Mouse (Mus musculus): Measurements from ENCODE around the gene Skint5. TPM values are rescaled to one million over a fixed set of nuclear protein-coding genes. Genes with fewer than 3 reads are reported as not detected.
"Not testable (repeated sequence)": the region's sequence is repeated elsewhere in the genome, so short reads cannot be mapped to it uniquely, and the experiment has no call there.

Skint5 gene
- polyA plus RNA-seq (2015; fragmentation: Nextera tagmentation; extraction: Ambion mirVana): not detected in 2 replicates

DNA sequence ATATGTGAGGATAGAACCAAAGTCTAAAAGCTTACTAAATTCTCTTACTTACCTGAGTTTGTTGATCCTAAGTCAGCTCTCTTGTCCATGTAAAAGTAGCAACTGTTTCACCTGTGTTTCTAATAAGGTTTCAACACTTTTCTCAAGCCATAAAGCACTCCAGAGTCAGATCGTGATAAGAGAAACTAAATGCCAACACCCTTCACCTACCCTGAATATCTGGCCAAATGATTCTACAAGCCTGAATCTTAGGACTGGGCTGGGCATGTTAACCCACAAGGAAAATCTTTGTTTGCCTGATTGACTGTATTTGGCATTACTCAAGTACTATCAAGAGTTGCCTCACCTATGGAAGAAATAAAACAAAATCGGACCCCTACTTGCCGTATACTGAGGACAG, at the start of gene Skint5:
Gene Skint5, minus strand, starts transcription at position 101 of the 400 bp plus-strand sequence.
- peaks cover 17% of the 10 kb centered on the region for H3K9me3 ChIP-seq
- H3K9ac ChIP-seq (replicated peaks): no peak within 1 kb of the TSS
- H3K36me3 ChIP-seq: no peaks in the 10 kb centered on the region
- no peaks in the 10 kb centered on the region for H3K27me3 ChIP-seq
- no peaks in the 10 kb centered on the region for H3K4me1 ChIP-seq
- no peak within 1 kb of the TSS for H3K27ac ChIP-seq (replicated peaks)
- no peak for ATAC-seq (replicated peaks)
- H3K4me3 ChIP-seq: no peak within 1 kb of the TSS
- WGBS: 97% methylated on average over 3 of the region's 3 CpGs
- H3K4me2 ChIP-seq (replicated peaks): no peak within 1 kb of the TSS

- WGBS: 62% methylated on average over 1 of the region's 1 CpGs
Measured at GRCm38 (mm10) chr4:113957343-113957742, 42.0 kb downstream of the Skint5 start.

DNA sequence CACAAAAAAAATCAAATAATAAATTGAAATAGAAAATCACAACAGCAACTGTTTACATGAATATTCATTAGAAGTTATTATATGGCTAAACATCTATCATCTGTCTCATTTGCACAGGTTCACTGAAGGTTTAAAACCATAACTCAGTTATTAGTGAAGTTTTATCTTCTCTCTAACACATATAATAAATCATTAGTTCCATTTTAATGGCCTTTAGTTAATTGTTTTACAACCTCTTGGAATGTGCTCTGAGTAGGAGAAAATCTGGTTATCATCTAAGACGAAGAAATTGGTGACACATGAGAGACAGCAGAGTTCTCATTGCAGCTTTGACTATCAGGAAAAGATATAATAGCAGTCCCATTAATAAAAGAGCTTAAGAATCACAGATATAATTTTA, 235.1 kb downstream of the Skint5 start:
- no peak for ATAC-seq (replicated peaks)
- H3K4me1 ChIP-seq: no peaks in the 10 kb centered on the region
- no peak overlapping the region for H3K4me3 ChIP-seq
- no peaks in the 10 kb centered on the region for H3K27me3 ChIP-seq
- H3K4me2 ChIP-seq (replicated peaks): no peak overlapping the region
- peaks cover 24% of the 10 kb centered on the region; the same call in 1 of the 2 replicates for H3K9me3 ChIP-seq
- no peak overlapping the region for H3K27ac ChIP-seq (replicated peaks)
- no peaks in the 10 kb centered on the region for H3K36me3 ChIP-seq
- H3K9ac ChIP-seq (replicated peaks): no peak overlapping the region
- WGBS: 76% methylated on average over 1 of the region's 1 CpGs

More at GRCm38 (mm10) chr4:113957343-113957742, 42.0 kb downstream of the Skint5 start:
- Histone ChIP-seq H3K4me1 (no peaks in the 10 kb centered on the region), H3K36me3 (no peaks in the 10 kb centered on the region), H3K9ac (replicated peaks) (no peak overlapping the region), H3K4me2 (replicated peaks) (no peak overlapping the region), H3K9me3 (peaks cover 24% of the 10 kb centered on the region; the same call in 1 of the 2 replicates), H3K27me3 (no peaks in the 10 kb centered on the region), H3K4me3 (no peak overlapping the region), H3K27ac (replicated peaks) (no peak overlapping the region)
- ATAC-seq (replicated peaks): no peak

DNA sequence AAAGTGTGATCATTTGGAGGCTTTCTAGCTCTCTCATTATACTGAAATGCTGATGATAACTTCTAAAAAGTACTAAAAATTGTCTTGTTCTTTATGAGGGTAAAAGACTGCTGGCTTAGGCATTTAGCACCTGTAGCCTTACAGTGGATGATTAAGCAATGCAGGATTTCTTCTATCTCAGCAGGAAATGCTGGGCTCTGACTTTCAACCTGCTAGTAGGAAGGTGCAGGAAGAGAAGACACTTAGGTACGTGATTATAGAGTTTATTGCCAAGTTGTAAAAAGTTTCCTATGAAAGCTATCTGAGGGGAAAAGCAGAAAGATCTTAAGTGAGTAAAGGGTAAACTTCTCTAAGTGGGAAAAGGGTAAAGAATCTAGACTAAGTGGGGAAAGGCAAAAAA, 235.6 kb downstream of the Skint5 start:
- WGBS: 64% methylated on average over 1 of the region's 1 CpGs
- H3K36me3 ChIP-seq: no peaks in the 10 kb centered on the region
- ATAC-seq (replicated peaks): no peak
- no peak overlapping the region for H3K9ac ChIP-seq (replicated peaks)
- H3K4me2 ChIP-seq (replicated peaks): no peak overlapping the region
- no peaks in the 10 kb centered on the region for H3K27me3 ChIP-seq
- no peaks in the 10 kb centered on the region for H3K4me1 ChIP-seq
- no peak overlapping the region for H3K27ac ChIP-seq (replicated peaks)
- peaks cover 20% of the 10 kb centered on the region; the same call in 1 of the 2 replicates for H3K9me3 ChIP-seq
- H3K4me3 ChIP-seq: no peak overlapping the region

- H3K9ac ChIP-seq (replicated peaks); H3K27ac ChIP-seq (replicated peaks); H3K4me3 ChIP-seq; H3K4me2 ChIP-seq (replicated peaks); H3K27me3 ChIP-seq; H3K36me3 ChIP-seq; ATAC-seq (replicated peaks); H3K4me1 ChIP-seq: not testable (repeated sequence)
- peaks cover 15% of the 10 kb centered on the region for H3K9me3 ChIP-seq
- 63% methylated on average over 2 of the region's 2 CpGs for WGBS
Measured at GRCm38 (mm10) chr4:113448230-113448629, 551.1 kb downstream of the Skint5 start.

Other genes starting within 250 kb of the Skint5 start
- not detected in 2 replicates for gene Skint11, start 163.9 kb upstream of the Skint5 start, polyA plus RNA-seq (2015; fragmentation: Nextera tagmentation; extraction: Ambion mirVana)